Mouse (Mus musculus) heart, embryonic 14.5 days (tissue): ENCODE data around the gene Teddm3. TPM values are rescaled to one million over a fixed set of nuclear protein-coding genes. Genes with fewer than 3 reads are reported as not detected.

Experiments used
- ATAC-seq: fragments of 200-750 bp; cut with Nextera tagmentation; 2 replicates; pipeline ENCODE4 v1.8.0; 2017; ENCODE audit warnings: low read depth, moderate TSS enrichment; ENCODE audit not compliant: insufficient number of reproducible peaks, insufficient read depth, low FRiP score
- H3K27ac ChIP-seq, 2 experiments: fragments of 200-500 bp in 1 of 2; fragments of 300-500 bp in 1 of 2; sonication (generic) in 1 of 2; replicated peaks in 1 of 2; 2 replicates each; pipeline ENCODE4 v1.5.1; 2012 to 2014; ENCODE audit warnings: low read depth in 2 of 2, low read length in 2 of 2, control low read depth in 1 of 2, mild to moderate bottlenecking in 1 of 2, mixed read lengths in 1 of 2; ENCODE audit not compliant: control insufficient read depth in 1 of 2, insufficient read depth in 1 of 2
- H3K27me3 ChIP-seq: fragments of 300-500 bp; sonication (generic); 2 replicates; pipeline ENCODE4 v1.6.1; 2014; ENCODE audit warnings: mild to moderate bottlenecking, low read length, control low read depth; ENCODE audit not compliant: control insufficient read depth, insufficient read depth
- H3K36me3 ChIP-seq: fragments of 300-500 bp; sonication (generic); 2 replicates; pipeline ENCODE4 v1.6.1; 2014; ENCODE audit warnings: mild to moderate bottlenecking, control low read depth, low read length, mixed read lengths; ENCODE audit not compliant: control insufficient read depth, insufficient read depth
- H3K4me1 ChIP-seq, 2 experiments: fragments of 200-500 bp in 1 of 2; fragments of 300-500 bp in 1 of 2; sonication (generic) in 1 of 2; 2 replicates each; pipeline ENCODE4 v1.6.1; 2012 to 2014; ENCODE audit warnings: low read length in 2 of 2, control low read depth in 1 of 2, mixed read lengths in 1 of 2; ENCODE audit not compliant: control insufficient read depth in 2 of 2, insufficient read depth in 2 of 2
- H3K4me2 ChIP-seq: fragments of 300-500 bp; sonication (generic); 2 replicates; pipeline ENCODE4 v1.6.1; 2014; ENCODE audit warnings: mild to moderate bottlenecking, low read length
- H3K4me3 ChIP-seq, 2 experiments: fragments of 200-500 bp in 1 of 2; fragments of 300-500 bp in 1 of 2; sonication (generic) in 1 of 2; 2 replicates each; pipeline ENCODE4 v1.5.1; 2012 to 2014; ENCODE audit warnings: low read length in 2 of 2, mild to moderate bottlenecking in 2 of 2, control low read depth in 1 of 2, low read depth in 1 of 2, moderate library complexity in 1 of 2; ENCODE audit not compliant: control insufficient read depth in 1 of 2, insufficient read depth in 1 of 2
- H3K9ac ChIP-seq: fragments of 300-500 bp; sonication (generic); 2 replicates; pipeline ENCODE4 v1.6.1; 2014; ENCODE audit warnings: mild to moderate bottlenecking, low read length
- H3K9me3 ChIP-seq: fragments of 300-500 bp; sonication (generic); 2 replicates; pipeline ENCODE4 v1.6.1; 2016; ENCODE audit warnings: low read length, control low read depth; ENCODE audit not compliant: control insufficient read depth
- WGBS: fragments of 180-500 bp; shearing (Covaris S2); extraction: QIAGEN DNeasy Blood & Tissue Kit; methylation state at CpG from one replicate; pipeline ENCODE4 v1.1.7; 2014; 5-methylcytosine and 5-hydroxymethylcytosine counted together
- polyA plus RNA-seq: library from polyadenylated mRNA; unstranded; fragments of >200 nt; fragmentation: Nextera tagmentation; extraction: Ambion mirVana; gene quantifications from 2 replicates; pipeline ENCODE4 v1.2.1, GENCODE M21; 2014

Gene Teddm3
- polyA plus RNA-seq, 1 experiment from 2014 or later, result not detected

DNA sequence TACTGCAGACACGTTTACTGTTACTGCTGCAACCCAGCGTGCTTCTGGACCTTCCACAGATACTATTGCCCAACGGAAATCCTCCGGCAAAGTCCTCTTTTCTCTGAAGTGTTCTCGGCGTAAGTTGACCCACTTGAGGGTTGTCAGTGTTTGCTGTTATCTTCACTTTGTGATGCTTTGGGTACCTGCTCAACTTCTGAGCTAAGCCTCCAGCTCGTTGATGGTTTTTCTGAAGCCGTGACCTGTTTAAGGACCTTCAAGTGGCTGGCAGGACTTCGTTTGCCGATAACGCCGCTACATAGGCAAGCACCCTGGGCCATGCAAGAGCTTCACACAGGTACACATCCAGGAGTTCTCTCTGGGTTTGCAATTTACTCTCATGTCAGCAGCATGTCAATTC, 40.4 kb upstream of the Teddm3 start:
- Histone ChIP-seq H3K27ac (no peak overlapping the region), H3K27me3 (no peaks in the 10 kb centered on the region), H3K9ac (no peak overlapping the region), H3K4me1 (no peaks in the 10 kb centered on the region; a peak in 1 of 4 replicates), H3K36me3 (no peaks in the 10 kb centered on the region), H3K4me2 (0 out of 2 replicates have a peak overlapping the region, but pooled peaks have one; percentile 5), H3K4me3 (no peak overlapping the region), H3K9me3 (no peaks in the 10 kb centered on the region)
- no peak for ATAC-seq
- 36% methylated on average over 12 of the region's 12 CpGs for WGBS

GRCm38 (mm10) chr16:21192509-21193354, 38.9 kb upstream of the Teddm3 start:
- Histone ChIP-seq H3K27me3 (no peaks in the 10 kb centered on the region), H3K4me1 (peaks cover 0 to 3% of the 10 kb centered on the region in 2 experiments; a peak in 3 of 4 replicates), H3K4me3 (no peak overlapping the region), H3K9me3 (no peaks in the 10 kb centered on the region), H3K36me3 (no peaks in the 10 kb centered on the region), H3K27ac (no peak overlapping the region), H3K4me2 (no peak overlapping the region), H3K9ac (no peak overlapping the region)
- no peak for ATAC-seq
- WGBS, result 34% methylated on average over 7 of the region's 7 CpGs

- no peak overlapping the region for H3K4me2 ChIP-seq
- no peak for ATAC-seq
- no peaks in the 10 kb centered on the region for H3K27me3 ChIP-seq
- no peak overlapping the region for H3K4me3 ChIP-seq
- peaks cover 0 to 5% of the 10 kb centered on the region in 2 experiments; a peak in 3 of 4 replicates for H3K4me1 ChIP-seq
- no peaks in the 10 kb centered on the region for H3K9me3 ChIP-seq
- no peak overlapping the region for H3K9ac ChIP-seq
- no peaks in the 10 kb centered on the region for H3K36me3 ChIP-seq
- H3K27ac ChIP-seq, result no peak overlapping the region
- 82% methylated on average over 14 of the region's 14 CpGs for WGBS
These were observed 37.8 kb upstream of the Teddm3 start for GRCm38 (mm10) chr16:21191569-21191968.

DNA sequence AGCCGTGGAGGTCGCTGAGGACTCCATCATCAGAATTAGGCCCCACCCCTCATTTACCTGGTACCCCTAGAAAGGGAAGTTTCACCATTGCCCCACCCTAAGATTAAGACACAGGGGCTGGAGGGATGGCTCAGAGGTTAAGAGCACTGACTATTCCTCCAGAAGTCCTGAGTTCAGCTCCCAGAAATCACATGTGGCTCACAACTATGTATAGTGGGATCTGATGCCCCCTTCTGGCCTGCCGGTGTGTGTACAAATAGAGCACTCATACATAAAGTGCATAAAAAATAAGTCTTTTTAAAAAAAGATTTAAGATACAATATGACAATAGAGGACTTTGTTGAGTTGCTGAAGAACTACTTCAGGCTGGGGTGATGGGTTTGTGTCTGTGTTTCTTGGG, 34.5 kb upstream of the Teddm3 start:
- H3K36me3 ChIP-seq, result no peaks in the 10 kb centered on the region
- H3K9me3 ChIP-seq, result no peaks in the 10 kb centered on the region
- H3K9ac ChIP-seq, result no peak overlapping the region
- no peak; the same call in 1 of the 2 replicates for ATAC-seq
- H3K4me1 ChIP-seq, result peaks cover 0 to 5% of the 10 kb centered on the region in 2 experiments; a peak in 3 of 4 replicates
- no peaks in the 10 kb centered on the region for H3K27me3 ChIP-seq
- H3K4me2 ChIP-seq, result no peak overlapping the region
- no peak overlapping the region for H3K4me3 ChIP-seq
- WGBS, result 78% methylated on average over 3 of the region's 3 CpGs
- H3K27ac ChIP-seq, result no peak overlapping the region

- Histone ChIP-seq H3K27ac (peak overlapping the region in 1 of 2 experiments; percentile 33; a peak in 1 of 4 replicates), H3K4me1 (peaks cover 0 to 5% of the 10 kb centered on the region in 2 experiments; a peak in 3 of 4 replicates), H3K4me2 (no peak overlapping the region), H3K27me3 (no peaks in the 10 kb centered on the region), H3K36me3 (no peaks in the 10 kb centered on the region), H3K4me3 (no peak overlapping the region), H3K9me3 (no peaks in the 10 kb centered on the region), H3K9ac (no peak overlapping the region)
- 58% methylated on average over 7 of the region's 7 CpGs for WGBS
- ATAC-seq, result no peak
These were observed 33.8 kb upstream of the Teddm3 start for GRCm38 (mm10) chr16:21187568-21187967.

- Histone ChIP-seq H3K27me3 (no peaks in the 10 kb centered on the region), H3K4me3 (no peak overlapping the region), H3K4me1 (peaks cover 0 to 5% of the 10 kb centered on the region in 2 experiments; a peak in 3 of 4 replicates), H3K9ac (no peak overlapping the region), H3K36me3 (no peaks in the 10 kb centered on the region), H3K27ac (no peak overlapping the region), H3K4me2 (no peak overlapping the region), H3K9me3 (no peaks in the 10 kb centered on the region)
- ATAC-seq, result no peak
These were observed 30.9 kb upstream of the Teddm3 start for GRCm38 (mm10) chr16:21184697-21185096.

- Histone ChIP-seq H3K27me3 (no peaks in the 10 kb centered on the region), H3K4me2 (no peak overlapping the region), H3K9ac (no peak overlapping the region), H3K27ac (no peak overlapping the region), H3K4me1 (no peaks in the 10 kb centered on the region), H3K36me3 (no peaks in the 10 kb centered on the region), H3K4me3 (no peak overlapping the region), H3K9me3 (no peaks in the 10 kb centered on the region)
- ATAC-seq, result no peak
- whole genome bisulfite sequencing, result 67% methylated on average over 1 of the region's 1 CpGs
These were observed 28.3 kb upstream of the Teddm3 start for GRCm38 (mm10) chr16:21182108-21182507.
